In the genomic region with DNA sequence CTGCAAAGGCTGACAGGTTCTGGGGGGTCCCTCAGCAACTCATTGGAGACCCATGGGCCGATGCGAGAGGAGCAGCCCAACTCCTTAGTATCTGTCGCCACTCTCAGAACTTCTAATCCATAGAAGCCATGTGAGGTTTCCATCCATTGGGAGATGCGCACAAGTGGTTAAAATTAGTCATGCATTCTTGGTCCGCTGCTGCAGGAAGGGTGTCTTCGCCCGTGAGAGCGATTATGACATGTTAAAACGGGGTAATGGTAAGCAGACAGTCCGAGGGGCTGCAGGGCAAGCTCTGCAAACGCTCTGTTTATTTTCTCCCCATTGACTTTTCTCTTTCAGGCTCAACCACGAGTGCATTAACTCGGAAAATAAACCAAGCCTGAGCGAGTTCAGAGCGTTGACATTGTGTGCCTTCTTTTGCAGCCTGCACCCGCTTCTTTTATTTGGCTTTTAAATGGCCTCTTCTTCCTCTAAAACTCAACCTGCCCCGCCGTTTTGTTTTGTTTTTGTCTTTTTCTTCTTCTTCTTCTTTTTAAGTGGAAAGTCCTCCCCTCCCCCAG, we compare ENCODE assay signal across 13 mouse cellular contexts.
DNase-seq lines count a peak whose midpoint lies in the region; ATAC-seq lines count a peak whose summit lies in the region.
"Had no signal": no experiment of that assay in that cellular context is flagged by ENCODE, and none has a peak within 500 bp of the region (broad histone marks: within the 10 kb centered on the region; RNA-seq: fewer than 3 reads in every experiment).

No protein-coding gene starts in this region.

- H3K27me3 ChIP-seq in forebrain, embryonic 10.5 days (ENCODE audit: poor library complexity, severe bottlenecking) = peaks cover 79% of the 10 kb centered on the region
- peaks cover 38% of the 10 kb centered on the region for H3K27me3 ChIP-seq in forebrain, embryonic 15.5 days
- no peaks in the 10 kb centered on the region; the same call in 1 of the 2 replicates for H3K27me3 ChIP-seq in embryonic facial prominence, embryonic 10.5 days (replicated peaks; ENCODE audit: low read depth, poor library complexity, severe bottlenecking)
- H3K27me3 ChIP-seq in hindbrain, embryonic 14.5 days (ENCODE audit: control insufficient read depth, insufficient read depth, low read length) = 0 out of 2 replicates have a peak, but pooled peaks cover 3% of the 10 kb centered on the region
- no peaks in the 10 kb centered on the region for H3K27me3 ChIP-seq in neural tube, embryonic 12.5 days (replicated peaks)
- H3K27me3 ChIP-seq: limb, embryonic 13.5 days; megakaryocyte, embryonic 14.5 days had no signal

- H3K27ac ChIP-seq in forebrain, embryonic 10.5 days = peak overlapping the region; percentile 62
- H3K27ac ChIP-seq in forebrain, embryonic 15.5 days (replicated peaks) = no peak overlapping the region
- H3K27ac ChIP-seq in embryonic facial prominence, embryonic 10.5 days (replicated peaks) = peak overlapping the region; percentile 61
- no peak overlapping the region for H3K27ac ChIP-seq in hindbrain, embryonic 14.5 days
- H3K27ac ChIP-seq in neural tube, embryonic 12.5 days = no peak overlapping the region
- H3K27ac ChIP-seq: limb, embryonic 13.5 days had no signal

- peak overlapping the region; percentile 26; the same call in 1 of the 2 replicates for H3K4me3 ChIP-seq in forebrain, embryonic 10.5 days
- H3K4me3 ChIP-seq in forebrain, embryonic 15.5 days = no peak overlapping the region
- H3K4me3 ChIP-seq in embryonic facial prominence, embryonic 10.5 days = peak overlapping the region; percentile 23; the same call in 1 of the 2 replicates
- no peak overlapping the region for H3K4me3 ChIP-seq in hindbrain, embryonic 14.5 days (replicated peaks; ENCODE audit: low read length)
- no peak overlapping the region for H3K4me3 ChIP-seq in neural tube, embryonic 12.5 days
- H3K4me3 ChIP-seq: limb, embryonic 13.5 days; megakaryocyte, embryonic 14.5 days had no signal

- no peak overlapping the region for H3K9ac ChIP-seq in forebrain, embryonic 15.5 days (replicated peaks)
- H3K9ac ChIP-seq in hindbrain, embryonic 14.5 days = no peak overlapping the region
- no peak overlapping the region for H3K9ac ChIP-seq in neural tube, embryonic 12.5 days
- H3K9ac ChIP-seq: limb, embryonic 13.5 days had no signal

- no peaks in the 10 kb centered on the region; the same call in 1 of the 2 replicates for H3K9me3 ChIP-seq in forebrain, embryonic 10.5 days
- no peaks in the 10 kb centered on the region for H3K9me3 ChIP-seq in forebrain, embryonic 15.5 days
- H3K9me3 ChIP-seq in embryonic facial prominence, embryonic 10.5 days = no peaks in the 10 kb centered on the region
- no peaks in the 10 kb centered on the region for H3K9me3 ChIP-seq in hindbrain, embryonic 14.5 days (ENCODE audit: control insufficient read depth, low read length)
- H3K9me3 ChIP-seq in neural tube, embryonic 12.5 days = no peaks in the 10 kb centered on the region
- H3K9me3 ChIP-seq: limb, embryonic 13.5 days had no signal

- no peaks in the 10 kb centered on the region for H3K36me3 ChIP-seq in forebrain, embryonic 10.5 days (replicated peaks)
- no peaks in the 10 kb centered on the region for H3K36me3 ChIP-seq in forebrain, embryonic 15.5 days
- no peaks in the 10 kb centered on the region for H3K36me3 ChIP-seq in embryonic facial prominence, embryonic 10.5 days (replicated peaks)
- H3K36me3 ChIP-seq in hindbrain, embryonic 14.5 days (replicated peaks; ENCODE audit: control insufficient read depth, insufficient read depth) = no peaks in the 10 kb centered on the region
- H3K36me3 ChIP-seq in neural tube, embryonic 12.5 days = no peaks in the 10 kb centered on the region
- H3K36me3 ChIP-seq: G1E; limb, embryonic 13.5 days had no signal

- peaks cover 62% of the 10 kb centered on the region for H3K4me1 ChIP-seq in forebrain, embryonic 10.5 days
- 0 out of 2 replicates have a peak, but pooled peaks cover 13% of the 10 kb centered on the region for H3K4me1 ChIP-seq in forebrain, embryonic 15.5 days
- peaks cover 52% of the 10 kb centered on the region for H3K4me1 ChIP-seq in embryonic facial prominence, embryonic 10.5 days
- H3K4me1 ChIP-seq in hindbrain, embryonic 14.5 days (replicated peaks; ENCODE audit: control insufficient read depth, insufficient read depth, low read length) = peaks cover 5% of the 10 kb centered on the region; the same call in 1 of the 2 replicates
- H3K4me1 ChIP-seq in neural tube, embryonic 12.5 days = peaks cover 11% of the 10 kb centered on the region
- H3K4me1 ChIP-seq: megakaryocyte, embryonic 14.5 days had no signal

- no peak for ATAC-seq in forebrain, embryonic 15.5 days (replicated peaks)
- ATAC-seq in hindbrain, embryonic 14.5 days (ENCODE audit: low FRiP score) = no peak
- no peak for ATAC-seq in neural tube, embryonic 12.5 days (ENCODE audit: low FRiP score, low read depth)

- no peak overlapping the region for H3K4me2 ChIP-seq in forebrain, embryonic 15.5 days (replicated peaks)
- peak overlapping the region; percentile 36 for H3K4me2 ChIP-seq in hindbrain, embryonic 14.5 days (replicated peaks)
- peak overlapping the region; percentile 36 for H3K4me2 ChIP-seq in neural tube, embryonic 12.5 days (replicated peaks)
- H3K4me2 ChIP-seq: limb, embryonic 13.5 days had no signal

- no peak for DNase-seq in forebrain, embryonic 10.5 days (ENCODE audit: extremely low spot score, low spot score)
- peak; percentile 51 for DNase-seq in embryonic facial prominence, embryonic 10.5 days (ENCODE audit: low spot score)
- DNase-seq in hindbrain, embryonic 14.5 days (ENCODE audit: low spot score) = no peak
- no peak for DNase-seq in cerebellum, postnatal 14 days
- DNase-seq in ovary, postnatal 36 days (ENCODE audit: low spot score) = no peak
- DNase-seq in c-Kit-positive CD71-positive TER-119-positive erythroid progenitor cells, embryonic 14.5 days (ENCODE audit: low spot score) = no peak
- DNase-seq: adrenal gland, adult 8-10 months; cerebellum, adult 8-10 months had no signal

- 24% methylated on average over 18 of the region's 18 CpGs for WGBS in forebrain, embryonic 10.5 days
- WGBS in forebrain, embryonic 15.5 days = 27% methylated on average over 18 of the region's 18 CpGs
- WGBS in embryonic facial prominence, embryonic 10.5 days = 24% methylated on average over 18 of the region's 18 CpGs
- WGBS in hindbrain, embryonic 14.5 days = 16% methylated on average over 18 of the region's 18 CpGs
- WGBS in neural tube, embryonic 12.5 days = 22% methylated on average over 18 of the region's 18 CpGs

Comparison
In these comparisons a context has a peak if more than half of its experiments do, and no peak if none do; other contexts are left out.
1. H3K27ac ChIP-seq: peak in forebrain, embryonic 10.5 days (single experiment) and embryonic facial prominence, embryonic 10.5 days (single experiment); none in forebrain, embryonic 15.5 days (single experiment), hindbrain, embryonic 14.5 days (single experiment) and neural tube, embryonic 12.5 days (single experiment).
2. H3K4me3 ChIP-seq: peak in forebrain, embryonic 10.5 days (single experiment) and embryonic facial prominence, embryonic 10.5 days (single experiment); none in forebrain, embryonic 15.5 days (single experiment), hindbrain, embryonic 14.5 days (single experiment) and neural tube, embryonic 12.5 days (single experiment).